Mouse (Mus musculus): ENCODE measurements around the gene Hes6. TPM values are rescaled to one million over a fixed set of nuclear protein-coding genes. Genes with fewer than 3 reads are reported as not detected.
A peak's percentile ranks its signal among the peaks of the same experiment; 100 is the strongest.

Gene Hes6
- polyA plus RNA-seq, 1 experiment = 22.3 TPM

- no peak for TF ChIP-seq POLR2A (IDR thresholded peaks at IDR 0.05; ENCODE audit: extremely low read depth, insufficient read depth, low read length)
- TF ChIP-seq CTCF (IDR thresholded peaks at IDR 0.05; ENCODE audit: extremely low read depth, insufficient read depth, low read length) = no peak
- Histone ChIP-seq H3K4me1 (ENCODE audit: control insufficient read depth, insufficient read depth, low read length) (peaks cover 1% of the 10 kb centered on the region; the same call in 1 of the 2 replicates), H3K4me3 (ENCODE audit: insufficient read depth, low read length) (no peak overlapping the region), H3K27ac (ENCODE audit: insufficient read depth, low read length) (no peak overlapping the region)
Measured at GRCm38 (mm10) chr1:91444841-91445830, 31.3 kb upstream of the Hes6 start.

GRCm38 (mm10) chr1:91442350-91442990 lies 28.6 kb upstream of the Hes6 start:
- Histone ChIP-seq H3K4me1 (ENCODE audit: control insufficient read depth, insufficient read depth, low read length) (peaks cover 1% of the 10 kb centered on the region; the same call in 1 of the 2 replicates), H3K27ac (ENCODE audit: insufficient read depth, low read length) (no peak overlapping the region), H3K4me3 (ENCODE audit: insufficient read depth, low read length) (no peak overlapping the region)
- TF ChIP-seq CTCF (IDR thresholded peaks at IDR 0.05; ENCODE audit: extremely low read depth, insufficient read depth, low read length) (no peak), POLR2A (IDR thresholded peaks at IDR 0.05; ENCODE audit: extremely low read depth, insufficient read depth, low read length) (no peak)

- Histone ChIP-seq H3K4me1 (ENCODE audit: control insufficient read depth, insufficient read depth, low read length) (peaks cover 1% of the 10 kb centered on the region; the same call in 1 of the 2 replicates), H3K4me3 (ENCODE audit: insufficient read depth, low read length) (no peak overlapping the region), H3K27ac (ENCODE audit: insufficient read depth, low read length) (no peak overlapping the region)
Measured at GRCm38 (mm10) chr1:91441855-91442254, 28.0 kb upstream of the Hes6 start.

GRCm38 (mm10) chr1:91439776-91440175 lies 25.9 kb upstream of the Hes6 start:
- Histone ChIP-seq H3K4me3 (ENCODE audit: insufficient read depth, low read length) (no peak overlapping the region), H3K27ac (ENCODE audit: insufficient read depth, low read length) (no peak overlapping the region), H3K4me1 (ENCODE audit: control insufficient read depth, insufficient read depth, low read length) (peaks cover 4% of the 10 kb centered on the region)
- TF ChIP-seq CTCF (IDR thresholded peaks at IDR 0.05; ENCODE audit: extremely low read depth, insufficient read depth, low read length) (no peak), POLR2A (IDR thresholded peaks at IDR 0.05; ENCODE audit: extremely low read depth, insufficient read depth, low read length) (no peak)

More at GRCm38 (mm10) chr1:91441855-91442254, 28.0 kb upstream of the Hes6 start:
- TF ChIP-seq POLR2A (IDR thresholded peaks at IDR 0.05; ENCODE audit: extremely low read depth, insufficient read depth, low read length) (no peak), CTCF (IDR thresholded peaks at IDR 0.05; ENCODE audit: extremely low read depth, insufficient read depth, low read length) (no peak)

GRCm38 (mm10) chr1:91437573-91437972 lies 23.7 kb upstream of the Hes6 start:
- no peak overlapping the region for H3K27ac ChIP-seq (ENCODE audit: insufficient read depth, low read length)
- no peak overlapping the region for H3K4me3 ChIP-seq (ENCODE audit: insufficient read depth, low read length)
- TF ChIP-seq CTCF (IDR thresholded peaks at IDR 0.05; ENCODE audit: extremely low read depth, insufficient read depth, low read length) (no peak), POLR2A (IDR thresholded peaks at IDR 0.05; ENCODE audit: extremely low read depth, insufficient read depth, low read length) (no peak)
- peaks cover 4% of the 10 kb centered on the region for H3K4me1 ChIP-seq (ENCODE audit: control insufficient read depth, insufficient read depth, low read length)

GRCm38 (mm10) chr1:91437083-91437400 lies 23.2 kb upstream of the Hes6 start:
- no peak for TF ChIP-seq POLR2A (IDR thresholded peaks at IDR 0.05; ENCODE audit: extremely low read depth, insufficient read depth, low read length)
- TF ChIP-seq CTCF (IDR thresholded peaks at IDR 0.05; ENCODE audit: extremely low read depth, insufficient read depth, low read length) = no peak
- Histone ChIP-seq H3K4me1 (ENCODE audit: control insufficient read depth, insufficient read depth, low read length) (peaks cover 4% of the 10 kb centered on the region), H3K27ac (ENCODE audit: insufficient read depth, low read length) (no peak overlapping the region; the same call in 1 of the 2 replicates), H3K4me3 (ENCODE audit: insufficient read depth, low read length) (no peak overlapping the region)

- Histone ChIP-seq H3K27ac (ENCODE audit: insufficient read depth, low read length) (peak overlapping the region; percentile 86), H3K4me3 (ENCODE audit: insufficient read depth, low read length) (no peak overlapping the region), H3K4me1 (ENCODE audit: control insufficient read depth, insufficient read depth, low read length) (peaks cover 4% of the 10 kb centered on the region)
- no peak for TF ChIP-seq POLR2A (IDR thresholded peaks at IDR 0.05; ENCODE audit: extremely low read depth, insufficient read depth, low read length)
- no peak for TF ChIP-seq CTCF (IDR thresholded peaks at IDR 0.05; ENCODE audit: extremely low read depth, insufficient read depth, low read length)
Measured at GRCm38 (mm10) chr1:91436380-91437082, 22.7 kb upstream of the Hes6 start.

GRCm38 (mm10) chr1:91435606-91436130 lies 21.8 kb upstream of the Hes6 start:
- Histone ChIP-seq H3K4me1 (ENCODE audit: control insufficient read depth, insufficient read depth, low read length) (peaks cover 4% of the 10 kb centered on the region), H3K27ac (ENCODE audit: insufficient read depth, low read length) (peak overlapping the region; percentile 86), H3K4me3 (ENCODE audit: insufficient read depth, low read length) (no peak overlapping the region)
- TF ChIP-seq CTCF (IDR thresholded peaks at IDR 0.05; ENCODE audit: extremely low read depth, insufficient read depth, low read length) (no peak), POLR2A (IDR thresholded peaks at IDR 0.05; ENCODE audit: extremely low read depth, insufficient read depth, low read length) (no peak)

- TF ChIP-seq CTCF (IDR thresholded peaks at IDR 0.05; ENCODE audit: extremely low read depth, insufficient read depth, low read length) (no peak), POLR2A (IDR thresholded peaks at IDR 0.05; ENCODE audit: extremely low read depth, insufficient read depth, low read length) (no peak)
- peaks cover 4% of the 10 kb centered on the region for H3K4me1 ChIP-seq (ENCODE audit: control insufficient read depth, insufficient read depth, low read length)
- no peak overlapping the region for H3K4me3 ChIP-seq (ENCODE audit: insufficient read depth, low read length)
- no peak overlapping the region for H3K27ac ChIP-seq (ENCODE audit: insufficient read depth, low read length)
Measured at GRCm38 (mm10) chr1:91434905-91435304, 21.1 kb upstream of the Hes6 start.
